Mouse (Mus musculus) CH12F3 (cell line): Measurements from ENCODE around the gene Clip4.

Experiments used
- in situ Hi-C: fragments of 300-500 bp; cut with MboI; formaldehyde crosslinking; loops from 2 replicates; pipeline ENCODE4 v1.14.3; 2020; ENCODE audit warnings: low sequenced_read_pairs

Clip4 gene

DNA sequence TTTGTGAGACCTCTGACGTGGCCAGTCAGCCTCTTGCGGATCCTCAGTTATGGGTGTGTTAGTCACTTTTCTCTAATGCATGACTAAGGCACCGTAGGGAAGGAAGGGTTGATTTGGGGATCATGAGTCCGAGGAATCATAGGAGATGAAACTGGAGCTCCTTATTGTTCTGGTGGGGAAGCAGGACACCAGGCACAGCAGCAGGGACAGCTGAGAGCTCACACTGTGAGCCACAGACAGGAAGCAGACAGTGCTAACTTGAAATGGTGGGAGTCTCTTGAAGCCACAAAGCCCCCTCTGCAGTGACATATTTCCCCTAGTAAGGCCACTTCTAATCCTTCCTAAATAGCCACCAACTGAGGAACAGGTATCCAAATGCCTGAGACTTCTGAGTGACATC lies 22.8 kb downstream of the Clip4 start:
- in situ Hi-C loops, result no loop called here

DNA sequence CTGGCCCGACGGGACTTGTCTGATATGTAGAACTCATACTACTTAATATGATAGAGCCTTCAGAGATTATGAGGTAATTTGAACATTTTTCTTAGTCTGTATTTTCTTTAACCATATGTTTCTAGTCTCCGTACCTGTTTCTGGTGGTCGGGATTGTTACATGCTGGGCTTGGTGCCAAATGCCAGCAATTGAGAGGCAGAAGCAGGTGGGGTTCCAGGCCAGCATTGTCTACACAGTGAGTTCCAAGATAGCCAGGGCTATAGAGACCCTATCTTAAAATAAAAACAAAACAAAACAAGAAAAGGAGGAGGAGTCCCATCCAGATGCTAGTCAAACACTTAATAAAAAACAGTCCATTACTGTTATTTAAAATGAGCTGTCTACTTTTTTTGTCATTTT lies 23.3 kb downstream of the Clip4 start:
- in situ Hi-C loops, result no loop called here

DNA sequence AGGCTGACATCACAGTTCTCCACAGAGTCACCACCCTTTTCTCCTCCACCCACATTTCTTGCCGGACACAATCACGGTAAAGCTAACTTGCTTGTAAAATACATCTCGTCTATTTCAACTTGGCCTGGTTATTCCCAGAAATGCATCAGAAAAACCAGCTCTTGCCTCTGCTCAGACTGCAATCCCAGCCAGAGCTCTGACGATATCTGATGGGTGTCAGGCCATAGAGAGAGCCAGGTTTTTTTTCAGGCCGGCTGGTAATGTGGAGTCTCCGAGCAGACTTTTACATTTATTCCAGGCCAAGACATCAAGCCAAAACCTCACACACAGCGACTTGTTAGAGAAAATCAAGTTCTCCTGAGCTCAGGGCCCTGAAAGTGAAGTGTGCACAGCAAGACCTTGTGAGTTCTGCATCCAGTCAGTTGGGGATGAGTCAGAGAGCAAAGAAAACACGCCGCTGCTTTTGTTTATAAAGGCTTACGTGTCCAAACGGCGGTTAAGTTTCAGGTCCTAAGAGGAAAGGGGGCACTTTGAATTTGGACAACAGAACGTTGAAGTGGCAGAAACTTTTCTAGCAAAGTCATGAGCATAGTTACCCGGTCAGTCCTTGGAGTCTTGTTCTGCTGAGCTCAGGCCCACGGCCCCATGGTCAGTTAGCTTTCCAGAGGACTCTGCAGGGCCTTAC lies 27.4 kb downstream of the Clip4 start:
- in situ Hi-C loops, result no loop called here

DNA sequence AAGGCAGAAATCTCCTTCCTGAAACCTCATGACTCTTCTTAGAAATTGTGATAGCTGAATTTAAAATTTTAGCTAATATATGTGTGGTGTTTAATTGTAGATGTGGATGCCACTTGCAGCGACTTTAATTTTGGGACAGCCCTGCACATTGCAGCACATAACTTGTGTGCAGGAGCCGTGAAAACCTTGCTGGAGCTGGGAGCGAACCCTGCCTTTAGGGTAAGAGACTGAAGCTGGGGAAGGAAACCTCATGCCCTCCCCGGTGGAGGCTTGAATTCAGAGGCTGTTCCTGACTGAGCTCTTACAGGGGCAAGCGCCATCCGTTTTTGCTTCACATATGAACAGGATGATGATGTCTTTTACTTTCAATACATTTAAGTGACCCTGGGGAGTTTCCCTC lies 35.2 kb downstream of the Clip4 start:
- in situ Hi-C loops, result no loop called here

DNA sequence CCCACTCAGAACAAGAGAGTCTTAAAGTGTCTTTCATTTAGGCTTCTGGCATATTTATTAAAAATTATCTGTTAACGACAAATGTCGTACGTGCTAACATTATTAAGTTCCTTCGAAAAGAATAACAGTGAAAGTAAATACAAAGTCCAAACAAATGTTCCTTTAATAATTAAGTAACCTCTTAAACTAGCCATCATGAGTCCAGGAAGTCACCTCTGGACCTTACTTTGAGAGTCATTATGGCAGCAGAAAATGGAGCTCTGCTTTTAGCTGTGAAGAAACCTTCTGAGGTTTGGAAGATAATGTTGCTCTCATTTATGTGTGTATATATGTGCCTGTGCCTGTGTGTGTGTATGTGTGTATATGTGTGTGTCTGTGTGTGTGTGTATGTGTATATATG lies 35.6 kb downstream of the Clip4 start:
- in situ Hi-C loops, result no loop called here

DNA sequence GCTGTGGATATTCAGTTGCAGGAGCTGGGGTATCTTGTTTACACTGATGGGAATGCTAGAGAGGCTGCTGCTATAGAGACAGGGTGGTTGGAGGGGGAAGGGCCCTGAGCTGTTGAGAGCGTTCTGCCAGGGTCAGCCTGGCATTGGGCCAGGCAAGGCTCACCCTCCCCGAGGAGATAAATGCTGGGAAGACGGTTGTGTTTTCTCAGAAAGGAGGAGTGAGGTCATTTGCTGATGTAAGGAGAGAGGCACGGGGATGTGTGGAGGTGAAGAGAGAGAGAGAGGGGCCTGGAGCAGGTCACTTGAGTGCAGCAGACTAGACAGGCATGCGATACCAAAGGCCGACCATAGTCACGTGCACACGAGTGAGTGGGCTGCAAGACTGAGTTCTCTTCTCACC lies 42.8 kb downstream of the Clip4 start:
- in situ Hi-C loops, result no loop called here

DNA sequence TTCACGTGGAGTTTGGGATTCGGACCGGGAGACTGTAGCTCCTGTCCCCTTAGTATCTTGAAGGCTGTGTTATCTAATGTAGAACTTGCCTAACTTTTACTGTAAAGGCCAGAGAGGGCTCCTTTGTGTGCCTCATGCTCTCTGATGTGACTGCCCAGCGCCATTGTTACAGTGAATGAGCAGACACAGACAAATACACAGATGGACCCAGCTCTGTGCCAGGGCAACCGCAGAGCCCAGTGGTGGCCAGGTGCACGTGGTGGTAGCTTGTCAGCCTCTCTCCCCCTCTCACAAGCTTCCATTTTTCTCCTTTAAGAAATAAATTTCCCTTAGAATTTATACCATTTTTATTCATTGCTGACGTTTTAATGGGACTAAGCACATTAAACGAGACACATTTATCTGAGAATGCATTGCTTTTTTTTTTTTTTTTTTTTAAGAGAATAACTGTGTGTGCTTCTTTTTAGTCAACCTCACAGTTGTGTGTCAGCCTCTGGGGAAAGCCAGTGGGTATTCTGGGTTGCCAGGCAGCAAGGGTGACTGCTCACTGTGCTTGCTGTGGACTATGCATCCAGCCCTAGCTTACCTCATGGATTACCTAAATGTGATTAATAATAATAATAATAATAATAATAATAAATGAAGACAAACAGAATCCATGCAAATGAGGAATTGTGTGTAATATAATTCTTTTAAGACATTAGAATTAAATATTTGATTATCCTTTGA lies 48.0 kb downstream of the Clip4 start:
- in situ Hi-C loops, result no loop called here

DNA sequence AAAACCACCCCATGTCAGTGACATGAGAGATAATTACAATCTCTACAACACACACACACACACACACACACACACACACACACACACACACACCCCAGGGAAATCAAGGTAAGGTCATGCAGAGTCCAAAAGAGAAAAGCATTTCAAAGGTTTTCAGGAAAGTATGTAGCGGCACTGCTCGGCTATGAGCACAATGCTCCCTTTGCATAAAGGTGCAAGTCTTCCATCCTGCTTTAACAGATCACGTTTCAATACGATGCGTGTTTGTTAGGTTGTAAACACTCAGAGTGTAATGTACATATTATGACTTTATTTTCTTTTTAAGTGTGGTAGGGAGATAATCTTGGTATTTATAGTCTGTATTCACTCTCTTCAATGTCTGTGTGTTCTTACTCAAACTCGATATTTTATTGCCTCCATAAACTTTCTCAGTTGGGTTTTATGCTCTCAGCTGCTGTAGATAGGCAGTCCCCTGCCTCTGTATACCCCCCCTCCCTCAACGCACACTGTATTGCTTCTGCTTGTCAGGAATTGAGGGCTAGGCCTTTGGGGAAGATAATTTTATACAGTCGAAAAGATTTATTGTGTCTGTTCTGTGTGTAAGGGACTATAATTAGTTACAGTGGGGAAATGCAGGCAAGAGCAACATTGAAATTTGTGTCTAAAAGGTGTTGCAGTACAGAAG lies 55.5 kb downstream of the Clip4 start:
- in situ Hi-C loops, result no loop called here

DNA sequence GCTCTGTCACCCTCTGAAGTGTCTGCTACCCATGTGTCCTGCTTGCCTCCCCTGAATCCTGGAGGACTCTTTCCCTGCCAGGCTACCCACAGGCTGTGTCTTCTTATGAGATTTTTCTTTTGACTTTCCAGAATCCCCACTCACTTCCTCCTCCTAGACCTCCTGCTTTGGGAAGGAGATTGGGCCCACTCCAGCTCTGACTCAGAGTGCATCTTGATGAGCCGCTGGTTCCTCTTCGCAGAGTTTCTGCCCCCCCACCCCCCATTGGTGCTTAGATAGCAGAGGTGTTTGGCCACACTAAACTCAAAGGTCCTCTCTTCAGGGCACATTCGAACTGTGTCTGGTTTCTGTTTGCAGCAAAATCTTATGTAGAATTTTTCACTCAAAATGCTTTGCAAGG lies 58.3 kb downstream of the Clip4 start:
- in situ Hi-C loops, result no loop called here

DNA sequence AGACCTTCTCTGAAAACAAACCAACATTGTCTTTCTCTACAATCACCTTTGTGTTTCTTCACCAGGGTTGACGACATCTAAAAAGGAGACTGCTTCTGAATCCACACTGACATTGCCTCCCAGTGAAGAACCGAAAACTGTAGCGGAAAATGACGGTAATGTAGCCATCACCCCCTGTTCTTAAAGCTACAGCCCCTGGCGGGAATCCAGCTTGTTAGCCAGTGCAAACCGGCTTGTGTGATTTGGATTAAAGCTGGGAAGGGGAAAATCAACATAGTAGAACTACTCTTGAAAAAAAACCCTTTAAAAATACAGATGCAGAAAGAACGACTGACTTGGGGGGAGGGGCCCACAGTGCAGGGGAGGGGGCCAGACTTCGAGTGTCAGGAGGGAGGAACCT lies 59.4 kb downstream of the Clip4 start:
- in situ Hi-C loops, result no loop called here

DNA sequence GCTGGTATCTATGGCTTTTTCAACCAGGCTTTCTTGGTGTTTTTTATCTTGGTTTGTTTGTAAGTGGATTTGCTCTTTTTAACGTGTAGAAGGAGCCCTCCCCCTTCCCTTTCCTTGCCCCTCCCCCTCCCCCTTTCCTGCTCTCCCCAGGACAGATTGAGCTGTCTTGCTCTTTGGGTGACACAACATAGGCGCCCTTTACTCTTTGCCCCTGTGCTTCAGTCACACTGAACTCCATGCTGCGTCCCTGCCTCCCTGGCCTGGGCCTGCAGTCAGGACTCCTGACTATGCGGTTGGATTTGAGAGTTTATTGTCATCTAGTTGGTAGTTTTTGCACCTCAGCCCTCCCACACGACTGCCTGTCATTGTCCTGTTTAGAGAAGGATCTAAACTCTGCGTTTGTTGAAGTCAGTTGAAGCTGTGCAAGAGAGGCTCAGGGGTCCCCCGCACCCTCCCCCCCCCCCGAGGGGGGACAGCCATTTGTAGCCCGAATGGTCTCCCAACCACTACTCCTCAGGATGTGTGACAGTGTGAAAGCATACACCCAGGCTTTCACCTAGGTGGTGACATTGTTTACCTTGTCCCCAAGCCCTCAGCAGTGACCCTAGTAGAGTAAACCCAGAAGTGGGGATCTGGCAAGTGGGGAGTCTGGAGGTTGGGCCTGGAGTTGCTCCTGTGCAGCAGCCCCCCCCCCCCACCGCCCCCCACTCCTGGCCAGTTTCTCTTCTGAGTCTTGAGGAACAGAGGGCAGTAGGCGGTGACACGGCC lies 60.6 kb downstream of the Clip4 start:
- in situ Hi-C loops, result no loop called here

DNA sequence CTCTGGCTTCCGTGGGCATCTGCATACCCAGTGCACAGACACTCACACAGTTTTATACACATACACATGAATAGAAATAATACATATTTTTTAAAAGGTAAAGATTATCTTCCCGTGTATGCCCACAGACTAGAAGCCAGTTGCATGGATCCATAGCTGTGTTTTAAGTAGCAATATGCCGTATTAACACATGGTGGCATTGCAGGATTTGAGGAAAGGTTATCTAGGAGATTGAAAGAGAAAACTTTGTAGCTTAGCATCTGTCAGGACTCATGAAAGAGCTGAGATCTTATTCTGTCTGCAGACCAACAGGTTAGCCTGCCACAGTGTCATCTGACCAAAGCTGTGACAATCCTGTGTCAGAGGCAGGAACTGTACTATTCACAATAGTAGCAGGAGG lies 63.7 kb downstream of the Clip4 start:
- in situ Hi-C loops, result no loop called here

DNA sequence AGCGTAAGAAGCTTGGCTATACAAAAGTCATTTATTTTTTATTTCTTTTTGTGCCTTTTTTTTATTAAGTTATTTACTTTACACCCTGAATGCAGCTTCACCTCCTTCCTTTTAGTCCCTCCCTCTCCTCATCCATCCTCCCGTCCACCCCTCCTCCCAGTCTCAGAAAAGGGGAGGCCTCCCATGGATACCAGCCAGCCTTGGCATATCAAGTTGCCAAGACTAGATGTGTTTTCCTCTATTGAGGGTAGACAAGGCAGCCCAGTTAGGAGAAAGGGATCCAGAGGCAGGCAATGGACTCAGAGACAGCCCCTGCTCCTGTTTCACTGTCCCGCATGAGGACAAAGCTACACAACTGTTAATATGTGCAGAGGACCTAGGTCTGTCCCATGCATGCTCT lies 93.9 kb downstream of the Clip4 start:
- in situ Hi-C loops, result no loop called here

DNA sequence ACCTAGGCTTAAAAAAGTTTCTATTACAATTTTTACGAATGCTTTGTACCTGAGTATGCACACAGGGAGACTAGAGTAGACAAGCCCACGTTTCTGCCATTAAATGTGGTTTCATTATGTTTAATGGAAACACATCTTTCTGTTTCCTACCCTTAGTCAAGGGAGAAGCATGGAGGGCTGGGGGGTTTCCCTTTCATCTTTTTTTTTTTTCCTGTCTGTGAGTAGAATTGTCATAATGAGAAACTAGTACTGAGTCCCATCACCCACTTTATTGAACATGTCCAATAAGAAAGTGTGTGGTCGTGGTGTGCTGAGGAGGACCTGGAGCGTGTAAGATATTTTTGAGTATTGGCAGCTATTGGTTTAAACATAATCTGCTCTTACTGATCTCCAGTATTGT lies 94.6 kb downstream of the Clip4 start:
- in situ Hi-C loops, result no loop called here

DNA sequence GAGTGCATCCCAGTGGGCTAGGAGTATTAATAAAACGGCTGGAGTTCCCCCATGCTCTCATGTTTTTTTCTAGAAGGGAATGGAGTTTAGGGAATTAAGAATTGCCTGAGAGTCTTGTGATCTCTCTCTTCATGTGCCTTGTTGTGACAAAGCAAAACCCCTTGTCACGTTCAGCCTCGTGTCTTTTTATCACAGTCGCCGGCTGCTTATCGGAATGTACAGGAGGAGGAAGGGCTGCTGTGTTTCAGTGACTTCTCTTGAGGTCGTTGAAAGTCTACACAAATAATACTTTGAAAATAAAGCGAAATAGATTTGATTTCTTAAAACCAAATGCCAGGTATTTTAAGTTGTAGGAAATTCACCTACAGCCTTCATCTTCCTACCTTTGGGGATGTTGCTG lies 95.8 kb downstream of the Clip4 start:
- in situ Hi-C loops, result no loop called here

DNA sequence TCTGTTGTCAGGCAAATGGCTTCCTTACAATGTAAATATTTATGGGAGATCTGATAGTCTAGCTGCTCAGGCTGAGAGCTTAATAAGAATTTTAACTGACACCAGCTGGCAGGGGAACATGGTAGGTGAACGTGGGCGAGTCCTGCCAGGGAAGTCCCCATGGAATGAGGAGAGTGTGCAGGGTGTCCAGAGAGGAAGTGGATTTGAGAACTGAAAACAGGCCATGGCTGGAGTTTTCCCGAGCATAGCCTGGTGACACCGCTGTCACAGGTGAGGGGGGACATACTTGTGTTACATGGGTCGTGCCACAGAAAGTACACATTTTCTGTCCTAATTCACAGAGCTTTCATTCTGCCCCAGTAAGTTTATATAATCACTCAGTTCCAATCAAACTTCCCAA lies 97.2 kb downstream of the Clip4 start:
- in situ Hi-C loops, result no loop called here

DNA sequence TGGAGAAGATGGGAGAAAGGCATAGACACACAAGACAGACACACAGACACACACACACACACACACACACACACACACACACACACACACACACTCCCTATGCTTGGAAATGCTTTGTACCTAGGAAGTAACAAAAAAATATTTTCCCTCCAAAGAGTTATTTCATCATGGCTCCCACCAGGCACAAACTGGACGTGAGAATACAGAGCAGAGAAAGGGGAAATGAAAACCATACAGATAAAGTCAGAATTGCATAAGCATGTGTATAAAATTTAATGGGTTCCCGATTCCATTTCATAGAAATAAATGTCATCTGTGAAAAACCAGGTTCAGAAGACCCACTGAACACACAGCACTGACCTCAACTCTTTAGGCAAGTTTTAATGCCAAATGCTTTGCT lies 99.6 kb downstream of the Clip4 start:
- in situ Hi-C loops, result no loop called here

DNA sequence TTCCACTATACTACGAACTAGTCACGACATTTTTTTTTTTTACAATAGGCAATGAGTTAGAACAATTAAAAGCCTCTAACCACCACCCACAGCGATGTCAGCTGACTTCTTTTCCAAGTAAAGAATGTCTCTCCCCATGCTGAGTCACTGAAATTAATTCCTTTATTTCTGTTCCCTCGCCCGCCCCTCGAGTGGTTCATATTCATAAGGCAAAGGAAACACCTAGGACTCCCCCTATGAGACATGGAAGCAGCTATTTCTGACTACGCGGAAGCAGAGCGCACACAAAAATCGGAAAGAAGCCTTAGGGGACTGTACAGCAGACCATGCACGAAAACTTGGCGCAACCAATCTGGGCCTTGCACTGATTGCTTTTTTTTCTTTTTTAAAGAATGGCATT lies 100.6 kb downstream of the Clip4 start:
- in situ Hi-C loops, result no loop called here

DNA sequence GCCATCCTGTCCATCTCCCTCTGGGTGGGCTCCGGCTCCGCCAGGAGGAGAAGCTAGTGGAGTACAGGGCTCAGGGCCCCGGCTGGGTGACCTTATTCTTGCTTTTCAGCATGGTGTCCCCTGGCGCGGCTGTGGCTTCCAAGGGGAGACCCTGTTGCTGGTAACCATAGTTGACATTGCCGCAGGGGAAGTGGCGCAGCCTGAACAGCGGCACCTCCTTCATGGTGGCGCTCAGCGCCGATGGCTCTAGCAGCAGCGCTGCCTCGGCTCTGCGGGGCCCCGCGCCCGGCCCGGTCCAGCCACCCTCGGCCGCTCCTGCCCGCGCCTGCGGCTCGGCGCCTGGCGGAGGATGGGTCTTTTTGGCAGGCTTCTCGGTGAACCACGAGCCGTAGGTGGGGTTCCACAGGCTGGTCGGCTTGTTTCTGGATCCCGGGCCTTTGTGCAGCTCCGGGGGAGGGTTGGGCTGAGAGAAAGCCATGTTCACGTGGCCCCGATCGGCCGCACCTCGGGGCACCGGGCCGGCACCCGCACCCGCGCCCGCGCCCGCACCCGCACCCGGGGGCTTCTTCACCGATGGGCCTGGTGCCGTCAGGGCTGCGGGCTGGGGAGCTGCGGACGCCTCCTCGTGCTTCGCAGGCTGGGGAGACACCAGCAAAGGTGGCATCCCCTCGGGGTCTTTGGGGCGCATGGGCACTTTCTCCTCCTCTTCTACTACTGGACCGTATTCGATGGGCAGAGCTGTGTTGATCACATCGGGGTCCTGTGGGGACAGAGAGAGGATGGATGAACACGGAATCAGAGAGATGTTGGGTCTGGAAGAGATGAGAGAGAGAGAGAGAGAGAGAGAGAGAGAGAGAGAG lies 101.3 kb downstream of the Clip4 start:
- in situ Hi-C loops, result loop anchor here (5.0 to 10.0 kb wide), 2 partner anchors 207 to 315 kb away; partner anchors contain the start of gene Spdya

DNA sequence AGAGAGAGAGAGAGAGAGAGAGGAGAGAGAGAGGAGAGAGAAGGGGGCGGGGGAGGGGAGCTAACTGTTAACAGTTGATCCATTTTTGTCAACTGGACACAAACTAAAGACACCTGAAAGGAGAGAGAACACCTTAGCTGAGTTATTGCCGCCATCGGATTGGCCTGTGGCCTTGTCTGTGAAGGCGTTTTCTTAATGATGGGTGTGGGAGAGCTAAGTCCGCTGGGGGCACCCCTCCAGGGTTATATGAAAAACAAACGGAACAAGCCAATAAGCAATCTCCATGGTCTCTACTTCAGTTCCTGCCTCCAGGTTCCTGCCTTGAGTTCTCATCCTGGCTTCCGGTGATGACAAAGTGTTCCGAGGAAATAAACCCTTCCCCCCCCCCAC lies 102.0 kb downstream of the Clip4 start:
- in situ Hi-C loops, result loop anchor here (5.0 to 10.0 kb wide), 2 partner anchors 208 to 315 kb away; partner anchors contain the start of gene Spdya
